In genomic region chr10:69491975-69492374, GRCm38 (mm10) we compare ENCODE assay signal across 18 mouse cellular contexts.
DNase-seq lines count a peak whose midpoint lies in the region; ATAC-seq and TF ChIP-seq lines count a peak whose summit lies in the region.
"Had no signal": no experiment of that assay in that cellular context is flagged by ENCODE, and none has a peak within 500 bp of the region (broad histone marks: within the 10 kb centered on the region; RNA-seq: fewer than 3 reads in every experiment).

No protein-coding gene starts in this region.

- no peak for TF ChIP-seq POLR2A in brain, embryonic 14.5 days (IDR thresholded peaks at IDR 0.05; ENCODE audit: borderline replicate concordance, extremely low read depth, insufficient read depth, insufficient read length, poor library complexity, severe bottlenecking)

- no peak overlapping the region for H3K4me3 ChIP-seq in forebrain, embryonic 15.5 days
- H3K4me3 ChIP-seq in forebrain, embryonic 13.5 days = no peak overlapping the region
- no peak overlapping the region for H3K4me3 ChIP-seq in forebrain, postnatal 0 days (ENCODE audit: low read depth, low read length)
- H3K4me3 ChIP-seq in forebrain, embryonic 10.5 days = no peak overlapping the region
- H3K4me3 ChIP-seq in midbrain, embryonic 14.5 days (replicated peaks; ENCODE audit: low read depth, low read length) = no peak overlapping the region
- no peak overlapping the region for H3K4me3 ChIP-seq in midbrain, postnatal 0 days (ENCODE audit: low read depth, low read length)
- H3K4me3 ChIP-seq in hindbrain, embryonic 12.5 days = no peak overlapping the region
- H3K4me3 ChIP-seq: embryonic facial prominence, embryonic 10.5 days; embryonic facial prominence, embryonic 12.5 days had no signal

- no peaks in the 10 kb centered on the region for H3K27me3 ChIP-seq in forebrain, embryonic 15.5 days
- H3K27me3 ChIP-seq in forebrain, embryonic 13.5 days = no peaks in the 10 kb centered on the region
- H3K27me3 ChIP-seq in forebrain, postnatal 0 days (ENCODE audit: insufficient read depth, low read length) = no peaks in the 10 kb centered on the region
- no peaks in the 10 kb centered on the region for H3K27me3 ChIP-seq in forebrain, embryonic 10.5 days (ENCODE audit: poor library complexity, severe bottlenecking)
- no peaks in the 10 kb centered on the region for H3K27me3 ChIP-seq in midbrain, embryonic 14.5 days (ENCODE audit: control insufficient read depth, insufficient read depth, low read length)
- no peaks in the 10 kb centered on the region for H3K27me3 ChIP-seq in midbrain, postnatal 0 days (ENCODE audit: insufficient read depth, low read length)
- H3K27me3 ChIP-seq in hindbrain, embryonic 12.5 days = no peaks in the 10 kb centered on the region
- H3K27me3 ChIP-seq: embryonic facial prominence, embryonic 12.5 days had no signal

- no peak for TF ChIP-seq CTCF in forebrain, postnatal 0 days (IDR thresholded peaks at IDR 0.05; ENCODE audit: low read depth)
- TF ChIP-seq CTCF in midbrain, postnatal 0 days (IDR thresholded peaks at IDR 0.05) = no peak
- no peak for TF ChIP-seq CTCF in brain, embryonic 14.5 days (IDR thresholded peaks at IDR 0.05; ENCODE audit: borderline replicate concordance, extremely low read depth, insufficient read depth, insufficient read length)

- no peaks in the 10 kb centered on the region for H3K9me3 ChIP-seq in forebrain, embryonic 15.5 days
- H3K9me3 ChIP-seq in forebrain, embryonic 13.5 days (replicated peaks) = no peaks in the 10 kb centered on the region
- no peaks in the 10 kb centered on the region for H3K9me3 ChIP-seq in forebrain, postnatal 0 days (ENCODE audit: low read length)
- no peaks in the 10 kb centered on the region for H3K9me3 ChIP-seq in forebrain, embryonic 10.5 days
- no peaks in the 10 kb centered on the region for H3K9me3 ChIP-seq in midbrain, embryonic 14.5 days (ENCODE audit: control insufficient read depth, low read length)
- H3K9me3 ChIP-seq in midbrain, postnatal 0 days (ENCODE audit: low read length) = no peaks in the 10 kb centered on the region
- no peaks in the 10 kb centered on the region for H3K9me3 ChIP-seq in hindbrain, embryonic 12.5 days (replicated peaks)
- H3K9me3 ChIP-seq: embryonic facial prominence, embryonic 10.5 days; embryonic facial prominence, embryonic 12.5 days had no signal

- no peaks in the 10 kb centered on the region for H3K36me3 ChIP-seq in forebrain, embryonic 15.5 days
- H3K36me3 ChIP-seq in forebrain, embryonic 13.5 days (ENCODE audit: poor library complexity, severe bottlenecking) = no peaks in the 10 kb centered on the region
- no peaks in the 10 kb centered on the region for H3K36me3 ChIP-seq in forebrain, postnatal 0 days (ENCODE audit: insufficient read depth)
- H3K36me3 ChIP-seq in forebrain, embryonic 10.5 days (replicated peaks) = no peaks in the 10 kb centered on the region
- no peaks in the 10 kb centered on the region for H3K36me3 ChIP-seq in midbrain, embryonic 14.5 days (ENCODE audit: control insufficient read depth, insufficient read depth, low read length)
- no peaks in the 10 kb centered on the region for H3K36me3 ChIP-seq in midbrain, postnatal 0 days (ENCODE audit: insufficient read depth, low read length)
- H3K36me3 ChIP-seq in hindbrain, embryonic 12.5 days = no peaks in the 10 kb centered on the region
- H3K36me3 ChIP-seq: embryonic facial prominence, embryonic 10.5 days; embryonic facial prominence, embryonic 12.5 days had no signal

- peak overlapping the region; percentile 57 for H3K27ac ChIP-seq in forebrain, embryonic 15.5 days (replicated peaks)
- H3K27ac ChIP-seq in forebrain, embryonic 13.5 days = no peak overlapping the region
- peak overlapping the region; percentile 57; the same call in 1 of the 2 replicates for H3K27ac ChIP-seq in forebrain, postnatal 0 days (ENCODE audit: low read depth, low read length)
- no peak overlapping the region for H3K27ac ChIP-seq in forebrain, embryonic 10.5 days
- 0 out of 2 replicates have a peak overlapping the region, but pooled peaks have one; percentile 14 for H3K27ac ChIP-seq in midbrain, embryonic 14.5 days (replicated peaks; ENCODE audit: low read depth, low read length)
- H3K27ac ChIP-seq in midbrain, postnatal 0 days (ENCODE audit: low read depth, low read length) = no peak overlapping the region
- no peak overlapping the region for H3K27ac ChIP-seq in hindbrain, embryonic 12.5 days
- H3K27ac ChIP-seq: embryonic facial prominence, embryonic 10.5 days; embryonic facial prominence, embryonic 12.5 days had no signal

- ATAC-seq in forebrain, embryonic 15.5 days (replicated peaks) = no peak
- ATAC-seq in forebrain, embryonic 13.5 days = no peak
- peak; percentile 71 for ATAC-seq in forebrain, postnatal 0 days
- no peak for ATAC-seq in midbrain, embryonic 14.5 days (ENCODE audit: low FRiP score, low TSS enrichment)
- no peak for ATAC-seq in midbrain, postnatal 0 days (ENCODE audit: low FRiP score)
- no peak for ATAC-seq in hindbrain, embryonic 12.5 days (ENCODE audit: low FRiP score)

- H3K4me1 ChIP-seq in forebrain, embryonic 15.5 days = no peaks in the 10 kb centered on the region
- H3K4me1 ChIP-seq in forebrain, embryonic 13.5 days = no peaks in the 10 kb centered on the region
- no peaks in the 10 kb centered on the region for H3K4me1 ChIP-seq in forebrain, postnatal 0 days (ENCODE audit: insufficient read depth)
- H3K4me1 ChIP-seq in forebrain, embryonic 10.5 days = no peaks in the 10 kb centered on the region
- H3K4me1 ChIP-seq in midbrain, embryonic 14.5 days (ENCODE audit: control insufficient read depth, insufficient read depth, low read length) = no peaks in the 10 kb centered on the region
- no peaks in the 10 kb centered on the region for H3K4me1 ChIP-seq in midbrain, postnatal 0 days (ENCODE audit: insufficient read depth, low read length)
- no peaks in the 10 kb centered on the region for H3K4me1 ChIP-seq in hindbrain, embryonic 12.5 days
- H3K4me1 ChIP-seq: embryonic facial prominence, embryonic 10.5 days; embryonic facial prominence, embryonic 12.5 days had no signal

- H3K4me2 ChIP-seq in forebrain, embryonic 15.5 days (replicated peaks) = no peak overlapping the region
- H3K4me2 ChIP-seq in forebrain, embryonic 13.5 days = no peak overlapping the region
- H3K4me2 ChIP-seq in forebrain, postnatal 0 days (ENCODE audit: low read depth) = no peak overlapping the region
- H3K4me2 ChIP-seq in midbrain, embryonic 14.5 days (ENCODE audit: low read length) = no peak overlapping the region
- H3K4me2 ChIP-seq in midbrain, postnatal 0 days (ENCODE audit: low read depth, low read length, poor library complexity, severe bottlenecking) = no peak overlapping the region
- no peak overlapping the region for H3K4me2 ChIP-seq in hindbrain, embryonic 12.5 days (replicated peaks)
- H3K4me2 ChIP-seq: embryonic facial prominence, embryonic 12.5 days had no signal

- peak; percentile 36 for DNase-seq in forebrain, postnatal 0 days
- no peak for DNase-seq in forebrain, embryonic 10.5 days (ENCODE audit: extremely low spot score, low spot score)
- no peak for DNase-seq in midbrain, embryonic 14.5 days
- DNase-seq in midbrain, postnatal 0 days (ENCODE audit: low spot score) = no peak
- peak; percentile 44 for DNase-seq in brain, embryonic 14.5 days (ENCODE audit: low read depth)
- DNase-seq: adrenal gland, adult 2 months; adrenal gland, postnatal 10 days; adrenal gland, postnatal 25 days; cerebellum, adult 11-12 months; cerebellum, adult 2 months; cerebellum, adult 9-10 months; cerebellum, postnatal 10 days; cerebellum, postnatal 25 days had no signal

- no peak overlapping the region for H3K9ac ChIP-seq in forebrain, embryonic 15.5 days (replicated peaks)
- no peak overlapping the region for H3K9ac ChIP-seq in forebrain, embryonic 13.5 days
- H3K9ac ChIP-seq in forebrain, postnatal 0 days = no peak overlapping the region
- no peak overlapping the region for H3K9ac ChIP-seq in midbrain, embryonic 14.5 days (replicated peaks; ENCODE audit: low read length)
- no peak overlapping the region for H3K9ac ChIP-seq in midbrain, postnatal 0 days (replicated peaks; ENCODE audit: low read length, poor library complexity, severe bottlenecking)
- H3K9ac ChIP-seq in hindbrain, embryonic 12.5 days = no peak overlapping the region
- H3K9ac ChIP-seq: embryonic facial prominence, embryonic 12.5 days had no signal

- WGBS in forebrain, embryonic 15.5 days = 60% methylated on average over 5 of the region's 5 CpGs
- 60% methylated on average over 5 of the region's 5 CpGs for WGBS in forebrain, embryonic 13.5 days
- 39% methylated on average over 5 of the region's 5 CpGs for WGBS in forebrain, postnatal 0 days
- WGBS in forebrain, embryonic 10.5 days = 78% methylated on average over 5 of the region's 5 CpGs
- 55% methylated on average over 5 of the region's 5 CpGs for WGBS in midbrain, embryonic 14.5 days
- 56% methylated on average over 5 of the region's 5 CpGs for WGBS in midbrain, postnatal 0 days
- WGBS in hindbrain, embryonic 12.5 days = 68% methylated on average over 5 of the region's 5 CpGs

Comparison
In these comparisons a context has a peak if more than half of its experiments do, and no peak if none do; other contexts are left out.
1. H3K27ac ChIP-seq: peak in forebrain, embryonic 15.5 days (single experiment), forebrain, postnatal 0 days (single experiment) and midbrain, embryonic 14.5 days (single experiment); none in forebrain, embryonic 13.5 days (single experiment), forebrain, embryonic 10.5 days (single experiment), midbrain, postnatal 0 days (single experiment) and hindbrain, embryonic 12.5 days (single experiment).
2. DNase-seq: peak in forebrain, postnatal 0 days (single experiment) and brain, embryonic 14.5 days (single experiment); none in forebrain, embryonic 10.5 days (single experiment), midbrain, embryonic 14.5 days (single experiment) and midbrain, postnatal 0 days (single experiment).